Mouse (Mus musculus) neural tube, embryonic 14.5 days (tissue): Measurements from ENCODE around the gene Ankrd2. TPM values are rescaled to one million over a fixed set of nuclear protein-coding genes. Genes with fewer than 3 reads are reported as not detected.

ENCODE experiments used
- ATAC-seq: fragments of 200-750 bp; cut with Nextera tagmentation; 2 replicates; pipeline ENCODE4 v1.8.0; 2017; ENCODE audit warnings: low read depth, mild to moderate bottlenecking, moderate TSS enrichment, moderate library complexity
- H3K27ac ChIP-seq: fragments of 300-500 bp; sonication (generic); 2 replicates; pipeline ENCODE4 v1.5.1; 2014; ENCODE audit warnings: low read depth, mild to moderate bottlenecking, control low read depth, low read length, moderate library complexity, mixed read lengths
- H3K27me3 ChIP-seq: fragments of 300-500 bp; sonication (generic); 2 replicates; pipeline ENCODE4 v1.6.1; 2014; ENCODE audit warnings: low read length; ENCODE audit not compliant: control insufficient read depth, insufficient read depth
- H3K36me3 ChIP-seq: fragments of 300-500 bp; sonication (generic); 2 replicates; pipeline ENCODE4 v1.6.1; 2014; ENCODE audit warnings: low read length, mixed read lengths; ENCODE audit not compliant: control insufficient read depth, insufficient read depth
- H3K4me1 ChIP-seq: fragments of 300-500 bp; sonication (generic); 2 replicates; pipeline ENCODE4 v1.6.1; 2014; ENCODE audit warnings: low read length; ENCODE audit not compliant: control insufficient read depth, insufficient read depth
- H3K4me2 ChIP-seq: fragments of 300-500 bp; sonication (generic); 2 replicates; pipeline ENCODE4 v1.6.1; 2014; ENCODE audit warnings: mild to moderate bottlenecking, low read depth, low read length, control low read depth
- H3K4me3 ChIP-seq: fragments of 300-500 bp; sonication (generic); 2 replicates; pipeline ENCODE4 v1.5.1; 2014; ENCODE audit warnings: low read depth, low read length, control low read depth, mixed read lengths
- H3K9ac ChIP-seq: fragments of 300-500 bp; sonication (generic); replicated peaks from 2 replicates; pipeline ENCODE4 v1.6.1; 2014; ENCODE audit warnings: low read depth, mild to moderate bottlenecking, control low read depth, low read length, mixed read lengths
- H3K9me3 ChIP-seq: fragments of 300-500 bp; sonication (generic); 2 replicates; pipeline ENCODE4 v1.6.1; 2016; ENCODE audit warnings: low read length; ENCODE audit not compliant: control insufficient read depth
- WGBS: fragments of 180-500 bp; shearing (Covaris S2); extraction: QIAGEN DNeasy Blood & Tissue Kit; methylation state at CpG from one replicate; pipeline ENCODE4 v1.1.7; 2014; 5-methylcytosine and 5-hydroxymethylcytosine counted together
- polyA plus RNA-seq: library from polyadenylated mRNA; unstranded; fragments of >200 nt; fragmentation: Nextera tagmentation; extraction: Ambion mirVana; gene quantifications from 2 replicates; pipeline ENCODE4 v1.2.1, GENCODE M21; 2014

The Ankrd2 gene
- polyA plus RNA-seq, 1 experiment from 2014 or later = 0.80 TPM

GRCm38 (mm10) chr19:42021681-42022541, 13.9 kb upstream of the Ankrd2 start:
- Histone ChIP-seq H3K36me3 (no peaks in the 10 kb centered on the region), H3K4me2 (no peak overlapping the region), H3K4me1 (0 out of 2 replicates have a peak, but pooled peaks cover 2% of the 10 kb centered on the region), H3K4me3 (no peak overlapping the region), H3K27ac (no peak overlapping the region), H3K27me3 (no peaks in the 10 kb centered on the region), H3K9me3 (no peaks in the 10 kb centered on the region), H3K9ac (no peak overlapping the region)
- WGBS = 68% methylated on average over 10 of the region's 10 CpGs
- ATAC-seq = no peak

GRCm38 (mm10) chr19:42022542-42022848, 13.3 kb upstream of the Ankrd2 start:
- H3K4me1 ChIP-seq = no peaks in the 10 kb centered on the region
- H3K9ac ChIP-seq = no peak overlapping the region
- 91% methylated on average over 2 of the region's 2 CpGs for WGBS
- no peak overlapping the region for H3K27ac ChIP-seq
- no peaks in the 10 kb centered on the region for H3K9me3 ChIP-seq
- no peaks in the 10 kb centered on the region for H3K27me3 ChIP-seq
- H3K4me2 ChIP-seq = no peak overlapping the region
- ATAC-seq = no peak
- H3K4me3 ChIP-seq = no peak overlapping the region
- H3K36me3 ChIP-seq = no peaks in the 10 kb centered on the region

GRCm38 (mm10) chr19:42026158-42026557, 9.6 kb upstream of the Ankrd2 start:
- Histone ChIP-seq H3K9ac (no peak overlapping the region), H3K36me3 (no peaks in the 10 kb centered on the region), H3K27ac (no peak overlapping the region), H3K4me2 (no peak overlapping the region), H3K4me1 (no peaks in the 10 kb centered on the region), H3K9me3 (no peaks in the 10 kb centered on the region), H3K4me3 (no peak overlapping the region), H3K27me3 (no peaks in the 10 kb centered on the region)
- ATAC-seq = peak; percentile 81; the same call in 1 of the 2 replicates
- 12% methylated on average over 5 of the region's 5 CpGs for WGBS

- H3K27ac ChIP-seq = no peak overlapping the region
- ATAC-seq = no peak
- H3K27me3 ChIP-seq = no peaks in the 10 kb centered on the region
- H3K4me3 ChIP-seq = no peak overlapping the region
- no peak overlapping the region for H3K4me2 ChIP-seq
- no peaks in the 10 kb centered on the region for H3K4me1 ChIP-seq
- H3K36me3 ChIP-seq = no peaks in the 10 kb centered on the region
- no peak overlapping the region for H3K9ac ChIP-seq
- 84% methylated on average over 5 of the region's 5 CpGs for WGBS
- H3K9me3 ChIP-seq = no peaks in the 10 kb centered on the region
Observed at GRCm38 (mm10) chr19:42031112-42031511, 4.7 kb upstream of the Ankrd2 start.

- Histone ChIP-seq H3K4me1 (no peaks in the 10 kb centered on the region), H3K4me2 (no peak overlapping the region), H3K27me3 (no peaks in the 10 kb centered on the region), H3K9ac (no peak overlapping the region), H3K9me3 (no peaks in the 10 kb centered on the region), H3K36me3 (no peaks in the 10 kb centered on the region), H3K27ac (no peak overlapping the region), H3K4me3 (no peak overlapping the region)
- WGBS = 86% methylated on average over 14 of the region's 14 CpGs
- no peak for ATAC-seq
Observed at GRCm38 (mm10) chr19:42033611-42034010, 2.2 kb upstream of the Ankrd2 start.

- 78% methylated on average over 9 of the region's 9 CpGs for WGBS
- Histone ChIP-seq H3K9ac (no peak overlapping the region), H3K27ac (no peak overlapping the region), H3K4me1 (no peaks in the 10 kb centered on the region), H3K27me3 (no peaks in the 10 kb centered on the region), H3K4me2 (no peak overlapping the region), H3K9me3 (no peaks in the 10 kb centered on the region), H3K4me3 (no peak overlapping the region), H3K36me3 (no peaks in the 10 kb centered on the region)
- no peak for ATAC-seq
Observed at GRCm38 (mm10) chr19:42034146-42034775, 1.5 kb upstream of the Ankrd2 start.

- no peaks in the 10 kb centered on the region for H3K4me1 ChIP-seq
- no peaks in the 10 kb centered on the region for H3K36me3 ChIP-seq
- H3K9ac ChIP-seq = no peak overlapping the region
- ATAC-seq = peak; percentile 52; the same call in 1 of the 2 replicates
- no peaks in the 10 kb centered on the region for H3K27me3 ChIP-seq
- no peak overlapping the region for H3K27ac ChIP-seq
- H3K4me2 ChIP-seq = no peak overlapping the region
- H3K9me3 ChIP-seq = no peaks in the 10 kb centered on the region
- no peak overlapping the region for H3K4me3 ChIP-seq
- 56% methylated on average over 11 of the region's 11 CpGs for WGBS
Observed at GRCm38 (mm10) chr19:42034881-42035455, 832 bp upstream of the Ankrd2 start.

- no peaks in the 10 kb centered on the region for H3K9me3 ChIP-seq
- H3K4me1 ChIP-seq = no peaks in the 10 kb centered on the region
- no peak overlapping the region for H3K4me2 ChIP-seq
- H3K36me3 ChIP-seq = no peaks in the 10 kb centered on the region
- no peak for ATAC-seq
- H3K27me3 ChIP-seq = no peaks in the 10 kb centered on the region
- WGBS = 81% methylated on average over 3 of the region's 3 CpGs
- no peak overlapping the region for H3K9ac ChIP-seq
- no peak overlapping the region for H3K4me3 ChIP-seq
- H3K27ac ChIP-seq = no peak overlapping the region
Observed at GRCm38 (mm10) chr19:42036357-42036756, 557 bp downstream of the Ankrd2 start.

- Histone ChIP-seq H3K4me3 (no peak overlapping the region), H3K27me3 (no peaks in the 10 kb centered on the region), H3K9ac (no peak overlapping the region), H3K4me2 (no peak overlapping the region), H3K9me3 (no peaks in the 10 kb centered on the region), H3K27ac (no peak overlapping the region), H3K36me3 (no peaks in the 10 kb centered on the region), H3K4me1 (no peaks in the 10 kb centered on the region)
- ATAC-seq = no peak
- 85% methylated on average over 11 of the region's 11 CpGs for WGBS
Observed at GRCm38 (mm10) chr19:42037167-42037702, 1.4 kb downstream of the Ankrd2 start.
